Mouse (Mus musculus): ENCODE results near the gene Cd244a.

- TF ChIP-seq HCFC1 (IDR thresholded peaks at IDR 0.05; ENCODE audit: borderline replicate concordance, insufficient read depth, low read length) (no peak), ZNF384 (IDR thresholded peaks at IDR 0.05; ENCODE audit: low read depth, low read length) (no peak), ZC3H11A (IDR thresholded peaks at IDR 0.05; ENCODE audit: borderline replicate concordance, low read depth, low read length) (no peak), CHD2 (IDR thresholded peaks at IDR 0.05; ENCODE audit: low read depth, low read length) (no peak)
These were observed 60.7 kb downstream of the Cd244a start for GRCm38 (mm10) chr1:171619645-171620044.
